Mouse (Mus musculus) left cerebral cortex, adult 18-20 months (tissue): Measurements from ENCODE around the gene Mtor. TPM values are rescaled to one million over a fixed set of nuclear protein-coding genes. Genes with fewer than 3 reads are reported as not detected.

Experiments
- DNase-seq, 2 experiments: peaks; one replicate each; pipeline ENCODE4 v3.0.0; 2021 to 2022; ENCODE audit warnings: low spot score in 2 of 2, mixed read lengths in 1 of 2
- total RNA-seq, 2 experiments: library from RNA; stranded (reverse); gene quantifications; 2 replicates each; pipeline ENCODE4 v1.2.3; 2021

Mtor gene
- total RNA-seq, 2 experiments from 2014 or later = 91.6 to 97.9 TPM

- DNase-seq = no peak
Observed at GRCm38 (mm10) chr4:148481557-148482168, 33.3 kb downstream of the Mtor start.

- no peak for DNase-seq
Observed at GRCm38 (mm10) chr4:148484511-148484910, 36.1 kb downstream of the Mtor start.

GRCm38 (mm10) chr4:148487841-148488240 is 39.4 kb downstream of the Mtor start:
- no peak for DNase-seq

GRCm38 (mm10) chr4:148490502-148490901 is 42.1 kb downstream of the Mtor start:
- DNase-seq = no peak

- peak; percentile 33 to 42 for DNase-seq
Observed at GRCm38 (mm10) chr4:148491448-148491847, 43.0 kb downstream of the Mtor start.

- DNase-seq = no peak
Observed at GRCm38 (mm10) chr4:148495160-148495559, 46.7 kb downstream of the Mtor start.

GRCm38 (mm10) chr4:148495874-148496689 is 47.7 kb downstream of the Mtor start:
- DNase-seq = peak; percentile 40 to 52

- no peak for DNase-seq
Observed at GRCm38 (mm10) chr4:148500410-148500867, 52.0 kb downstream of the Mtor start, which contains the start of gene Angptl7. Angptl7 (minus strand) TSS chr4:148500460.

GRCm38 (mm10) chr4:148504497-148504959 is 56.1 kb downstream of the Mtor start:
- no peak for DNase-seq

GRCm38 (mm10) chr4:148507585-148507984 is 59.2 kb downstream of the Mtor start:
- no peak for DNase-seq

- peak; percentile 50 to 71 for DNase-seq
Observed at GRCm38 (mm10) chr4:148508084-148508849, 59.9 kb downstream of the Mtor start.

- no peak for DNase-seq
Observed at GRCm38 (mm10) chr4:148509450-148510084, 61.2 kb downstream of the Mtor start.

- no peak for DNase-seq
Observed at GRCm38 (mm10) chr4:148510691-148511090, 62.3 kb downstream of the Mtor start.

- DNase-seq = no peak
Observed at GRCm38 (mm10) chr4:148511334-148511733, 62.9 kb downstream of the Mtor start.

GRCm38 (mm10) chr4:148513021-148513559 is 64.7 kb downstream of the Mtor start:
- DNase-seq = peak; percentile 37 to 41

GRCm38 (mm10) chr4:148515313-148515712 is 66.9 kb downstream of the Mtor start:
- no peak for DNase-seq

- DNase-seq = no peak
Observed at GRCm38 (mm10) chr4:148517809-148518208, 69.4 kb downstream of the Mtor start.

GRCm38 (mm10) chr4:148518235-148518795 is 69.9 kb downstream of the Mtor start:
- DNase-seq = peak; percentile 23 to 47

GRCm38 (mm10) chr4:148523538-148523937 is 75.1 kb downstream of the Mtor start:
- DNase-seq = no peak

- no peak for DNase-seq
Observed at GRCm38 (mm10) chr4:148527158-148527910, 78.9 kb downstream of the Mtor start.
